Mouse (Mus musculus): ENCODE measurements at regions not wholly inside any gene's neighbourhood (a gene's known extent, or its start where the extent isn't known, plus 50 kb on each side); places are given as distances from the start of the nearest gene placed in this dataset.

GRCm38 (mm10) chr4:75355621-75356020, 77.5 kb upstream of the Dmac1 start:
- no peaks in the 10 kb centered on the region for H3K9me3 ChIP-seq (ENCODE audit: control insufficient read depth, low read length)
- no peaks in the 10 kb centered on the region for H3K4me1 ChIP-seq (ENCODE audit: control insufficient read depth, insufficient read depth, low read length)
- ATAC-seq (ENCODE audit: insufficient number of reproducible peaks, low FRiP score, low TSS enrichment, low read depth) = no peak
- H3K36me3 ChIP-seq (ENCODE audit: control insufficient read depth, insufficient read depth, low read length) = no peaks in the 10 kb centered on the region
- H3K4me2 ChIP-seq (ENCODE audit: low read depth, severe bottlenecking) = no peak overlapping the region
- 97% methylated on average over 5 of the region's 9 CpGs for WGBS
- no peaks in the 10 kb centered on the region for H3K27me3 ChIP-seq (ENCODE audit: control insufficient read depth, insufficient read depth, low read length)
- no peak overlapping the region for H3K4me3 ChIP-seq (ENCODE audit: low read depth, low read length)
- no peak overlapping the region for H3K27ac ChIP-seq (replicated peaks; ENCODE audit: low read depth, low read length)
- DNase-seq (ENCODE audit: low spot score) = no peak
- no peak overlapping the region for H3K9ac ChIP-seq (ENCODE audit: low read length)

- WGBS = 92% methylated on average over 2 of the region's 2 CpGs
- Histone ChIP-seq H3K36me3 (ENCODE audit: control insufficient read depth, insufficient read depth, low read length) (no peaks in the 10 kb centered on the region), H3K27ac (replicated peaks; ENCODE audit: low read depth, low read length) (no peak overlapping the region), H3K4me2 (ENCODE audit: low read depth, severe bottlenecking) (no peak overlapping the region), H3K4me1 (ENCODE audit: control insufficient read depth, insufficient read depth, low read length) (no peaks in the 10 kb centered on the region), H3K27me3 (ENCODE audit: control insufficient read depth, insufficient read depth, low read length) (no peaks in the 10 kb centered on the region), H3K9me3 (ENCODE audit: control insufficient read depth, low read length) (no peaks in the 10 kb centered on the region), H3K9ac (ENCODE audit: low read length) (no peak overlapping the region), H3K4me3 (ENCODE audit: low read depth, low read length) (no peak overlapping the region)
- ATAC-seq (ENCODE audit: insufficient number of reproducible peaks, low FRiP score, low TSS enrichment, low read depth) (no peak), DNase-seq (ENCODE audit: low spot score) (no peak)
Measured at GRCm38 (mm10) chr4:75334496-75334895, 56.4 kb upstream of the Dmac1 start.

GRCm38 (mm10) chr4:75332791-75333190, 54.7 kb upstream of the Dmac1 start:
- Histone ChIP-seq H3K9ac (ENCODE audit: low read length) (no peak overlapping the region), H3K36me3 (ENCODE audit: control insufficient read depth, insufficient read depth, low read length) (no peaks in the 10 kb centered on the region), H3K27ac (replicated peaks; ENCODE audit: low read depth, low read length) (no peak overlapping the region), H3K9me3 (ENCODE audit: control insufficient read depth, low read length) (no peaks in the 10 kb centered on the region), H3K4me1 (ENCODE audit: control insufficient read depth, insufficient read depth, low read length) (no peaks in the 10 kb centered on the region), H3K4me3 (ENCODE audit: low read depth, low read length) (no peak overlapping the region), H3K4me2 (ENCODE audit: low read depth, severe bottlenecking) (no peak overlapping the region), H3K27me3 (ENCODE audit: control insufficient read depth, insufficient read depth, low read length) (no peaks in the 10 kb centered on the region)
- 70% methylated on average over 5 of the region's 5 CpGs for WGBS
- DNase-seq (ENCODE audit: low spot score) (no peak), ATAC-seq (ENCODE audit: insufficient number of reproducible peaks, low FRiP score, low TSS enrichment, low read depth) (no peak)

- DNase-seq (ENCODE audit: low spot score) (no peak), ATAC-seq (ENCODE audit: insufficient number of reproducible peaks, low FRiP score, low TSS enrichment, low read depth) (peak; percentile 48; the same call in 1 of the 2 replicates)
- Histone ChIP-seq H3K27ac (replicated peaks; ENCODE audit: low read depth, low read length) (no peak overlapping the region), H3K36me3 (ENCODE audit: control insufficient read depth, insufficient read depth, low read length) (no peaks in the 10 kb centered on the region), H3K9ac (ENCODE audit: low read length) (no peak overlapping the region), H3K9me3 (ENCODE audit: control insufficient read depth, low read length) (no peaks in the 10 kb centered on the region), H3K4me2 (ENCODE audit: low read depth, severe bottlenecking) (no peak overlapping the region), H3K4me3 (ENCODE audit: low read depth, low read length) (no peak overlapping the region), H3K27me3 (ENCODE audit: control insufficient read depth, insufficient read depth, low read length) (no peaks in the 10 kb centered on the region), H3K4me1 (ENCODE audit: control insufficient read depth, insufficient read depth, low read length) (no peaks in the 10 kb centered on the region)
- 38% methylated on average over 6 of the region's 6 CpGs for WGBS
Measured at GRCm38 (mm10) chr4:75329511-75330171, 51.5 kb upstream of the Dmac1 start.

Data from limb, embryonic 11.5 days (tissue).